Mouse (Mus musculus) midbrain, postnatal 0 days (tissue): ENCODE results near the gene Ptgs1. TPM values are rescaled to one million over a fixed set of nuclear protein-coding genes. Genes with fewer than 3 reads are reported as not detected.
A peak's percentile ranks its signal among the peaks of the same experiment; 100 is the strongest.

Experiments used
- ATAC-seq: fragments of 200-750 bp; cut with Nextera tagmentation; 2 replicates; pipeline ENCODE4 v1.8.0; 2017; ENCODE audit warnings: moderate number of reproducible peaks, mild to moderate bottlenecking, moderate TSS enrichment, moderate library complexity; ENCODE audit not compliant: low FRiP score
- DNase-seq: peaks from one replicate; pipeline ENCODE4 v3.0.0-alpha.2; 2015; ENCODE audit warnings: low spot score
- H3K27ac ChIP-seq: fragments of 300-500 bp; sonication (generic); 2 replicates; pipeline ENCODE4 v1.5.1; 2014; ENCODE audit warnings: low read depth, mild to moderate bottlenecking, low read length, mixed read lengths
- H3K27me3 ChIP-seq: fragments of 300-500 bp; sonication (generic); 2 replicates; pipeline ENCODE4 v1.6.1; 2014; ENCODE audit warnings: low read length, control low read depth, mixed read lengths; ENCODE audit not compliant: insufficient read depth
- H3K36me3 ChIP-seq: fragments of 300-500 bp; sonication (generic); 2 replicates; pipeline ENCODE4 v1.6.1; 2014; ENCODE audit warnings: low read length, control low read depth, mixed read lengths; ENCODE audit not compliant: insufficient read depth
- H3K4me1 ChIP-seq: fragments of 300-500 bp; sonication (generic); 2 replicates; pipeline ENCODE4 v1.6.1; 2014; ENCODE audit warnings: mild to moderate bottlenecking, control low read depth, antibody characterized with exemption, low read length, mixed read lengths; ENCODE audit not compliant: insufficient read depth
- H3K4me2 ChIP-seq: fragments of 300-500 bp; sonication (generic); 2 replicates; pipeline ENCODE4 v1.6.1; 2014; ENCODE audit warnings: low read depth, mild to moderate bottlenecking, low read length, mixed read lengths; ENCODE audit not compliant: poor library complexity, severe bottlenecking
- H3K4me3 ChIP-seq: fragments of 300-500 bp; sonication (generic); 2 replicates; pipeline ENCODE4 v1.5.1; 2014; ENCODE audit warnings: low read depth, mild to moderate bottlenecking, low read length, moderate library complexity
- H3K9ac ChIP-seq: fragments of 300-500 bp; sonication (generic); replicated peaks from 2 replicates; pipeline ENCODE4 v1.6.1; 2014; ENCODE audit warnings: mild to moderate bottlenecking, low read length, moderate library complexity, mixed read lengths; ENCODE audit not compliant: poor library complexity, severe bottlenecking
- H3K9me3 ChIP-seq: fragments of 300-500 bp; sonication (generic); 2 replicates; pipeline ENCODE4 v1.6.1; 2016; ENCODE audit warnings: low read length, control low read depth
- CTCF ChIP-seq: IDR thresholded peaks from 2 replicates; pipeline ENCODE4 v1.5.1; 2016; ENCODE audit warnings: antibody characterized with exemption, mild to moderate bottlenecking
- WGBS: fragments of 180-500 bp; shearing (Covaris S2); extraction: QIAGEN DNeasy Blood & Tissue Kit; methylation state at CpG from one replicate; pipeline ENCODE4 v1.1.7; 2014; 5-methylcytosine and 5-hydroxymethylcytosine counted together
- polyA plus RNA-seq: library from polyadenylated mRNA; unstranded; fragments of >200 nt; fragmentation: Nextera tagmentation; extraction: Ambion mirVana; gene quantifications from 2 replicates; pipeline ENCODE4 v1.2.1, GENCODE M21; 2015
- total RNA-seq: library from RNA; depleted of rRNA; stranded (reverse); fragments of >200 nt; gene quantifications from 2 replicates; pipeline ENCODE4 v1.2.3, GENCODE M21; 2014; rRNA removed

The Ptgs1 gene
- total and polyA plus RNA-seq, 2 experiments from 2014 or later = 6.6 to 10.5 TPM

DNA sequence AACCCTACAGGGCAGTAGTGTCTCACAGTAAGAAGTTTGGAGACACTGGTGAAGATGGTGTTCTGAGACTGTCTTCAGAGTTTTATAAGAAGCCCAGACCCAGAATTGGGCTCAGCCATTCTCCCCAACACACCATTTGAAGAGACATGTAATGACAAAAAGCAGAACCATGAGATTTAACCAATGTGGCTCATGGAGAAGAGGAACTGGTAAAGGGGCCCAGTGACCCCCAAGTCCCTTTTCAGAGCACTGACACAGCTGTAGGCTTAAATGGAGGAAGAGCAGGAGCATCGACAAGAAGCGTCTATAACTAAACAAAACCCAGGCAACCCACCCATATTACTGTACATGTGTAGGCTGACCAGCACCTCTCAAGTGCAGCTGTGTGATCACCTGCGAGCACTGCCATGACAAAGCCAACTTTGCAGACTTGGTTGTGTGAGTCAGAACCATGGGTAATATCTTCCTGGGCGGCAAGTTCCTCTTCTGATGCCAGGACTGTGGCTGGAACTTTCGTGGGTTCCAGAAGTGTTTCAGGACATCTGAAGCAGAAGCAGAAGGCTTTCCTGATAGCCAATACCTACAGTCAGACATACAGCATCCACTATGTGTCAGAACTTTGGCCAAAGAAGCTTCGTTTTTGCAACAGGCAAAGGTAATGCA is 42.2 kb downstream of the Ptgs1 start:
- H3K27me3 ChIP-seq = no peaks in the 10 kb centered on the region
- TF ChIP-seq CTCF = no peak
- DNase-seq (no peak), ATAC-seq (no peak)
- H3K9me3 ChIP-seq = no peaks in the 10 kb centered on the region
- 85% methylated on average over 6 of the region's 6 CpGs for WGBS
- H3K4me1 ChIP-seq = no peaks in the 10 kb centered on the region
- H3K4me3 ChIP-seq = no peak overlapping the region
- H3K36me3 ChIP-seq = no peaks in the 10 kb centered on the region
- H3K4me2 ChIP-seq = no peak overlapping the region
- no peak overlapping the region for H3K27ac ChIP-seq
- no peak overlapping the region for H3K9ac ChIP-seq

DNA sequence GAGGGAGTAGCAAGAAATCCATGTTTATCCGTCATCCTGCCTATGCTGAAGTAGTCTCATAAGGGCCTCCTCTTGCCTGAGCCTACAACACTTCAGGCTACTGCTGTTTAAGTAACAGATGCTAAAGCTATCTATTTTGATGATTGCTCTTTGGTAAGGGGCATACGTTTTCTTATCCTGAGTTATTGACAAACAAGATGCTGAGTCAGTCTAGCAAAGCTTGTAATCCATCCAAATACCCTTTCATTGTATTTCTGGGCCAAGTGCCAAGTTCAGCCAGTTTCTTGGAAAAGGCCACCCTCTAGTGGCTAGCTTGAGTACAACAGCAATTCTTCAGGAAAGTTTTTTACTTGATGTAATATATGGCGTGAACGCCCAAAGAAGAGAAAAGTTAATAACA is 46.2 kb downstream of the Ptgs1 start:
- Histone ChIP-seq H3K4me2 (no peak overlapping the region), H3K4me3 (no peak overlapping the region), H3K36me3 (no peaks in the 10 kb centered on the region), H3K9ac (no peak overlapping the region), H3K27ac (no peak overlapping the region), H3K4me1 (no peaks in the 10 kb centered on the region), H3K27me3 (no peaks in the 10 kb centered on the region), H3K9me3 (no peaks in the 10 kb centered on the region)
- DNase-seq (peak; percentile 92), ATAC-seq (peak; percentile 31; the same call in 1 of the 2 replicates)
- WGBS = 36% methylated on average over 4 of the region's 4 CpGs
- peak; percentile 84 for TF ChIP-seq CTCF

DNA sequence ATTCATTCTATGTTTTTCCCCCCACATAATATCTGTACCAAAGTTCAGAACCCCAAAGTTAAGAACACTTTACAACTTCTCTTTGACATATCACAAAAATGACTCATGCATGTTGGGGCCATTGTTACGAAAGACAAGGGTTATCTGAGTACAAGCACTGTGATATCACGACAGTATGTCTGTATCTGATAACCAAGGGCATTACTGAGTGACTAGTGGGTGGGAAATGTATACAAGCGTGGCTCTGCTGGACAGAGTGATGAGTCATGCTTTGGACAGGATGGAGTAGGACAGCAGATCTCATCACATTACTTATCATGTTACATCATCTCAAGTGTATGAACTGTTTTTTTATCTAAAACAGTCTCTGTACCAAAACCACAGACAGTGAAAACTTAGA is 48.5 kb downstream of the Ptgs1 start:
- WGBS = 66% methylated on average over 3 of the region's 3 CpGs
- Histone ChIP-seq H3K4me1 (no peaks in the 10 kb centered on the region), H3K4me2 (no peak overlapping the region), H3K4me3 (no peak overlapping the region), H3K36me3 (no peaks in the 10 kb centered on the region), H3K27me3 (no peaks in the 10 kb centered on the region), H3K9ac (no peak overlapping the region), H3K27ac (no peak overlapping the region), H3K9me3 (no peaks in the 10 kb centered on the region)
- no peak for ATAC-seq
- TF ChIP-seq CTCF = no peak
- DNase-seq = no peak

DNA sequence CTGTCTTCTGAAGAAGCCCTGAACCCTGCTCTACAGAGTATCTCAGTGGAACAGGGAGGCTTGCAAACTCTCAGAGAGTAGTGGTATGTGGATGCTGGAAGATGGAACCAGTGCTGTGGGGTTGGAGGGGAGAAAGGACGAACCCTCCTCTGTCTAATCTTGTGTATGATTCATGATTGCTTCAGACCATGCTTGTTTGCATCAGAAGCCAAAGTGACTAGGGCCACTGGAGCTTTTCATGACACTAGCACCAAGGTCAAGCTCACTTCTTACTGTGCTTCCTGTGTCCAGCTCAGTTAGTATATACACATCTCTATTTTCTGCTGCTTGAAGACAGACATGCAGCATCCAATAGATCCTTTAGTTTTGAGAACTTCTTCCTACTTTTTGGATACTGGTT is 50.9 kb downstream of the Ptgs1 start:
- no peak for ATAC-seq
- 82% methylated on average over 1 of the region's 1 CpGs for WGBS

DNA sequence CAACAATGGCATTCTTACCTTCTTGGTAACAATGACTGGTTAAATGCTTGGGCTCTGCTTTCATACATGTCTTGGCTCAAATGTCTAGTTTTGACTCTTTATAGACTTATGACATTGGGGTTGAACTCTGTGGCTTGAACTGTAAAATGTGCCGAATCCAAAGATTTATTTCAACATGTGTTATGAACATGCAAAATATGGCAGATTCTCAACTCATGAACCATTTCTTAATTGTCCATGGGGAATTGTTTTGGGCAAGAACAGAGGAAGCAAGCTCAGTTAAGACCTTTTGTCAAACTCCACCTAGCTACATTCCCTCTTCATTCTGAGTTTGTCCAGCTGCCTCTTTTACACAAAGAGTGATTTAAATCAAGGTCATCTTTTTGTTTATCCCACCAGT is 52.1 kb downstream of the Ptgs1 start:
- TF ChIP-seq CTCF = no peak
- Histone ChIP-seq H3K4me1 (no peaks in the 10 kb centered on the region), H3K27me3 (no peaks in the 10 kb centered on the region), H3K36me3 (no peaks in the 10 kb centered on the region), H3K9me3 (no peaks in the 10 kb centered on the region), H3K27ac (no peak overlapping the region), H3K4me2 (no peak overlapping the region), H3K4me3 (no peak overlapping the region), H3K9ac (no peak overlapping the region)
- 100% methylated on average over 1 of the region's 1 CpGs for WGBS
- DNase-seq (no peak), ATAC-seq (no peak)

More for the DNA sequence above, 50.9 kb downstream of the Ptgs1 start:
- Histone ChIP-seq H3K27me3 (no peaks in the 10 kb centered on the region), H3K27ac (no peak overlapping the region), H3K4me1 (no peaks in the 10 kb centered on the region), H3K9ac (no peak overlapping the region), H3K4me3 (no peak overlapping the region), H3K4me2 (no peak overlapping the region), H3K9me3 (no peaks in the 10 kb centered on the region), H3K36me3 (no peaks in the 10 kb centered on the region)
- DNase-seq = no peak
- no peak for TF ChIP-seq CTCF

Other genes with a start within 250 kb of the Ptgs1 start
- gene Ndufa8, start 181.0 kb upstream of the Ptgs1 start, total RNA-seq = 87.4 and 95.2 TPM in 2 replicates
- gene Ndufa8, start 181.0 kb upstream of the Ptgs1 start, polyA plus RNA-seq = 339 and 388 TPM in 2 replicates
- gene Morn5, start 181.0 kb upstream of the Ptgs1 start, total RNA-seq = 1.4 and 3.8 TPM in 2 replicates
- 2.1 and 3.5 TPM in 2 replicates for gene Morn5, start 181.0 kb upstream of the Ptgs1 start, polyA plus RNA-seq
- 0.60 and 1.9 TPM in 2 replicates for gene Lhx6, start 125.0 kb upstream of the Ptgs1 start, total RNA-seq
- gene Lhx6, start 125.0 kb upstream of the Ptgs1 start, polyA plus RNA-seq = 1.6 and 2.5 TPM in 2 replicates
- gene Mrrf, start 94.0 kb upstream of the Ptgs1 start, total RNA-seq = 12.2 and 13.7 TPM in 2 replicates
- 16.7 and 16.8 TPM in 2 replicates for gene Mrrf, start 94.0 kb upstream of the Ptgs1 start, polyA plus RNA-seq
- gene Rbm18, start 93.7 kb upstream of the Ptgs1 start, total RNA-seq = 56.6 and 59.0 TPM in 2 replicates
- gene Rbm18, start 93.7 kb upstream of the Ptgs1 start, polyA plus RNA-seq = 99.6 and 102 TPM in 2 replicates
- 0.05 TPM in 1 of 2 replicates, not detected in the other for gene Olfr338, start 143.1 kb downstream of the Ptgs1 start, total RNA-seq
- not detected in 2 replicates for gene Olfr338, start 143.1 kb downstream of the Ptgs1 start, polyA plus RNA-seq
- not detected in 2 replicates for gene Olfr339, start 188.5 kb downstream of the Ptgs1 start, total RNA-seq
- gene Olfr339, start 188.5 kb downstream of the Ptgs1 start, polyA plus RNA-seq = not detected in 2 replicates
- gene Olfr340, start 222.2 kb downstream of the Ptgs1 start, total RNA-seq = not detected in 2 replicates
- not detected in 2 replicates for gene Olfr340, start 222.2 kb downstream of the Ptgs1 start, polyA plus RNA-seq